ENCODE assay signal across 14 mouse cellular contexts in the genomic region with DNA sequence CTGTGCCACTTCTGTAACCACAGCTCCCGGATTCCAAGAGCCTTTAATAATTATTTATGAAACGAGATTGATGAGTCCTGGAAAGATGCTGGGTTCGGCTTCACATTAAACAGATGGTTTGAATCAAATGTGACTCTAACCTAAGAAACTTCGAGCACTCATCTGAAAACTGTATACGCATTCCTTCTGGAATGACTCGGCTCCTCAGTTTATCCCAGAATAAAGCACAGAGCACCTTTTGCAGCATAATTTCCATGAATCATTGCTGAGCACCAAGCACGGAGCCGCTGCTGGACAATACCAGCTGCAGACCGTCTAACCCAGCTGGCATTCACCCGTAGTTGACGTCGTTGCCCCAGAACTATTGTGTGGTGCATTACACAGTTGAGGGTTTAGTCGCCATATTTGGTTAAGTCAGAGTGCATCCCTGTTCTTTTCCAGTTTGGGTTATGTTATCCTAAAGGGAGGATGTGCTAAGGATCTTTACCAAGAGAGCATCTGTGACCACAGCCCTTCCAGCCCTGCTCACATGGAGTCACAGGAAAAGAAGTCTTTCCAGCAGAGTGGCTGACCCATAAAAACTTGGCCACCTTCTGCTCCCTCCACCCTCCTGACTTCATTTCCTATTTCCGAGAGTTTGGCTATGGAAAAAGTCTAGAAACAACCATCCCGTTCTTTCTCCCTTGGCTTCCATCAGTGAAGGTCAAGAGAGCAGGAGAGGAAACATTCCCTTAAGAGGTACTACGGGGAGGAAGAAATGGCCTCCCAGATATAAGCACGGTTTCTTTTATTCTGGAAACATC. TPM values are rescaled to one million over a fixed set of nuclear protein-coding genes. Genes with fewer than 3 reads are reported as not detected.
A peak's percentile ranks its signal among the peaks of the same experiment; 100 is the strongest.
DNase-seq lines count a peak whose midpoint lies in the region; ATAC-seq and TF ChIP-seq lines count a peak whose summit lies in the region.
"Had no signal": no experiment of that assay in that cellular context is flagged by ENCODE, and none has a peak within 500 bp of the region (broad histone marks: within the 10 kb centered on the region; RNA-seq: fewer than 3 reads in every experiment).

No protein-coding gene starts in this region.

- H3K79me2 ChIP-seq in C2C12 (ENCODE audit: control insufficient read depth, insufficient read depth), result peaks cover 10% of the 10 kb centered on the region

- H3K36me3 ChIP-seq in heart, embryonic 11.5 days (ENCODE audit: control insufficient read depth, insufficient read depth, low read length), result no peaks in the 10 kb centered on the region
- no peaks in the 10 kb centered on the region for H3K36me3 ChIP-seq in C2C12 (ENCODE audit: control insufficient read depth, insufficient read depth)
- H3K36me3 ChIP-seq in intestine, embryonic 16.5 days (ENCODE audit: control insufficient read depth, insufficient read depth, low read length), result no peaks in the 10 kb centered on the region
- H3K36me3 ChIP-seq: embryonic facial prominence, embryonic 13.5 days; lung, embryonic 15.5 days had no signal

- H3K4me3 ChIP-seq in heart, embryonic 11.5 days (ENCODE audit: low read depth, low read length), result no peak overlapping the region
- H3K4me3 ChIP-seq in C2C12 (ENCODE audit: insufficient read depth, poor library complexity, severe bottlenecking), result no peak overlapping the region
- no peak overlapping the region for H3K4me3 ChIP-seq in intestine, embryonic 16.5 days (ENCODE audit: low read length)
- H3K4me3 ChIP-seq: embryonic facial prominence, embryonic 13.5 days; forebrain, embryonic 13.5 days; lung, embryonic 15.5 days had no signal

- peaks cover 3% of the 10 kb centered on the region for H3K79me3 ChIP-seq in C2C12 (ENCODE audit: low read depth)

- TF ChIP-seq CTCF in C2C12 (IDR thresholded peaks at IDR 0.05; ENCODE audit: control insufficient read depth, insufficient read depth, insufficient read length), result no peak

- H3K9ac ChIP-seq in heart, embryonic 11.5 days (ENCODE audit: low read depth, low read length), result no peak overlapping the region
- H3K9ac ChIP-seq in intestine, embryonic 16.5 days (ENCODE audit: low read depth, low read length), result no peak overlapping the region
- H3K9ac ChIP-seq: embryonic facial prominence, embryonic 13.5 days; forebrain, embryonic 13.5 days; lung, embryonic 15.5 days had no signal

- WGBS in heart, embryonic 11.5 days (ENCODE audit: insufficient replicate concordance), result 69% methylated on average over 17 of the region's 17 CpGs
- WGBS in intestine, embryonic 16.5 days, result 51% methylated on average over 17 of the region's 17 CpGs

- ATAC-seq in heart, embryonic 11.5 days (replicated peaks; ENCODE audit: insufficient number of reproducible peaks, low FRiP score, low TSS enrichment), result no peak
- ATAC-seq in intestine, embryonic 16.5 days, result no peak
- ATAC-seq: forebrain, embryonic 13.5 days had no signal

- H3K27me3 ChIP-seq in heart, embryonic 11.5 days (ENCODE audit: control insufficient read depth, insufficient read depth, low read length), result no peaks in the 10 kb centered on the region
- H3K27me3 ChIP-seq in C2C12 (ENCODE audit: control insufficient read depth, insufficient read depth, insufficient read length), result no peaks in the 10 kb centered on the region
- no peaks in the 10 kb centered on the region for H3K27me3 ChIP-seq in intestine, embryonic 16.5 days (replicated peaks; ENCODE audit: control insufficient read depth, insufficient read depth, low read length)
- H3K27me3 ChIP-seq: embryonic facial prominence, embryonic 13.5 days; forebrain, embryonic 13.5 days; lung, embryonic 15.5 days had no signal

- peaks cover 2% of the 10 kb centered on the region for H3K4me1 ChIP-seq in heart, embryonic 11.5 days (ENCODE audit: control insufficient read depth, insufficient read depth, low read length)
- H3K4me1 ChIP-seq in intestine, embryonic 16.5 days (ENCODE audit: control insufficient read depth, insufficient read depth, low read length), result 0 out of 2 replicates have a peak, but pooled peaks cover 8% of the 10 kb centered on the region

- H3K27ac ChIP-seq in heart, embryonic 11.5 days (ENCODE audit: low read depth, low read length), result no peak overlapping the region
- H3K27ac ChIP-seq in intestine, embryonic 16.5 days (ENCODE audit: low read length), result no peak overlapping the region
- H3K27ac ChIP-seq: embryonic facial prominence, embryonic 13.5 days; forebrain, embryonic 13.5 days; lung, embryonic 15.5 days had no signal

- H3K4me2 ChIP-seq in heart, embryonic 11.5 days, result no peak overlapping the region
- peak overlapping the region; percentile 25 for H3K4me2 ChIP-seq in intestine, embryonic 16.5 days (ENCODE audit: low read depth, low read length)
- H3K4me2 ChIP-seq: embryonic facial prominence, embryonic 13.5 days; forebrain, embryonic 13.5 days; liver, embryonic 11.5 days; lung, embryonic 15.5 days had no signal

- no peak overlapping the region for H3ac ChIP-seq in C2C12 (ENCODE audit: control insufficient read depth, insufficient read length, low read depth)

- peak; percentile 95 for DNase-seq in heart, adult 11 months
- peak; percentile 53 for DNase-seq in fibroblast of lung, adult 2 months (ENCODE audit: low read depth)
- no peak for DNase-seq in adrenal gland, postnatal 25 days
- DNase-seq in adrenal gland, adult 2 months, result no peak
- DNase-seq in urinary bladder, postnatal 10 days (ENCODE audit: low spot score), result no peak
- DNase-seq: gastrocnemius, postnatal 25 days had no signal

- no peaks in the 10 kb centered on the region for H3K9me3 ChIP-seq in heart, embryonic 11.5 days (replicated peaks; ENCODE audit: control insufficient read depth, low read length)
- H3K9me3 ChIP-seq in intestine, embryonic 16.5 days (ENCODE audit: control insufficient read depth, low read length), result no peaks in the 10 kb centered on the region
- H3K9me3 ChIP-seq: embryonic facial prominence, embryonic 13.5 days; forebrain, embryonic 13.5 days; G1E; lung, embryonic 15.5 days had no signal

TF ChIP-seq in C2C12, 6 proteins besides CTCF, POLR2A, EP300 and RAD21:
- TF ChIP-seq MYOD1 (IDR thresholded peaks at IDR 0.05; ENCODE audit: control insufficient read depth, insufficient read length, low read depth) (peak; percentile 37), CEBPB (IDR thresholded peaks at IDR 0.05; ENCODE audit: low read depth) (no peak)

RNA-seq across cellular contexts. Expression of a gene that starts 3.8 kb away (rescaled TPM):
- polyA plus RNA-seq in heart, embryonic 11.5 days (2014; fragmentation: Nextera tagmentation; extraction: Ambion mirVana), result 25.5 and 27.8 TPM in 2 replicates
- 22.5 TPM for polyA plus RNA-seq in C2C12 (2012; fragmentation: generic; extraction: Trizol)
- polyA plus RNA-seq in intestine, embryonic 16.5 days (2015; fragmentation: Nextera tagmentation; extraction: Ambion mirVana), result 22.6 and 26.3 TPM in 2 replicates
- total RNA-seq in adrenal gland, postnatal 25 days (2021), result 7.4 and 8.0 TPM in 2 replicates
- 1 to 10 TPM; 4.3 to 4.4 TPM for total RNA-seq in adrenal gland, adult 2 months (2021)
- polyA plus RNA-seq in adrenal gland, adult 2 months (2012; rRNA removed), result 1.2 TPM in 2 replicates

RNA-seq across cellular contexts. Expression of a gene that starts 46.3 kb away (rescaled TPM):
- polyA plus RNA-seq in heart, embryonic 11.5 days (2014; fragmentation: Nextera tagmentation; extraction: Ambion mirVana), result 14.2 and 14.4 TPM in 2 replicates
- polyA plus RNA-seq in C2C12 (2012; fragmentation: generic; extraction: Trizol), result 13.5 TPM
- polyA plus RNA-seq in intestine, embryonic 16.5 days (2015; fragmentation: Nextera tagmentation; extraction: Ambion mirVana), result 16.3 and 16.9 TPM in 2 replicates
- total RNA-seq in adrenal gland, postnatal 25 days (2021), result 11.0 and 17.6 TPM in 2 replicates
- 10 to 100 TPM in 1 of 2 experiments, 1 to 10 TPM in 1; 9.2 to 12.6 TPM for total RNA-seq in adrenal gland, adult 2 months (2021)
- polyA plus RNA-seq in adrenal gland, adult 2 months (2012; rRNA removed), result 2.9 and 5.7 TPM in 2 replicates
- polyA plus RNA-seq: G1E had no signal

Comparison
In these comparisons a context has a peak if more than half of its experiments do, and no peak if none do; other contexts are left out.
1. DNase-seq: peak in heart, adult 11 months (single experiment) and fibroblast of lung, adult 2 months (single experiment); none in adrenal gland, postnatal 25 days (single experiment), adrenal gland, adult 2 months (single experiment) and urinary bladder, postnatal 10 days (single experiment).
2. RNA of a gene that starts 3.8 kb away (polyA plus RNA-seq): 22.6 to 26.3 TPM in intestine, embryonic 16.5 days, 25.5 to 27.8 TPM in heart, embryonic 11.5 days and 22.5 TPM in C2C12 (single experiment); 1.2 TPM in adrenal gland, adult 2 months; every median in the first group is over 10 times any median in the second.